Mouse (Mus musculus) right cerebral cortex, postnatal 4 days (tissue): Measurements from ENCODE around the gene Heg1.

ENCODE experiments used
- DNase-seq: peaks from one replicate; pipeline ENCODE4 v3.0.0-alpha.2; 2022

The Heg1 gene

GRCm38 (mm10) chr16:33684162-33684702 is at the start of gene Heg1:
Gene Heg1 (plus strand): TSS chr16:33684370.
- DNase-seq, result peak; percentile 61

GRCm38 (mm10) chr16:33635836-33636595 is 48.2 kb upstream of the Heg1 start:
- no peak for DNase-seq

- no peak for DNase-seq
These were observed 42.4 kb upstream of the Heg1 start for GRCm38 (mm10) chr16:33641779-33642178.

- DNase-seq, result no peak
These were observed 31.1 kb upstream of the Heg1 start for GRCm38 (mm10) chr16:33653116-33653515.

GRCm38 (mm10) chr16:33655443-33655842 is 28.7 kb upstream of the Heg1 start:
- DNase-seq, result no peak

GRCm38 (mm10) chr16:33657191-33657590 is 27.0 kb upstream of the Heg1 start:
- no peak for DNase-seq

GRCm38 (mm10) chr16:33658121-33658520 is 26.0 kb upstream of the Heg1 start:
- no peak for DNase-seq

GRCm38 (mm10) chr16:33659521-33659920 is 24.6 kb upstream of the Heg1 start:
- DNase-seq, result no peak

- DNase-seq, result no peak
These were observed 24.0 kb upstream of the Heg1 start for GRCm38 (mm10) chr16:33660125-33660524.

- no peak for DNase-seq
These were observed 21.3 kb upstream of the Heg1 start for GRCm38 (mm10) chr16:33662841-33663240.

GRCm38 (mm10) chr16:33666226-33666625 is 17.9 kb upstream of the Heg1 start:
- DNase-seq, result no peak

- no peak for DNase-seq
These were observed 17.1 kb upstream of the Heg1 start for GRCm38 (mm10) chr16:33666985-33667538.

GRCm38 (mm10) chr16:33668448-33668847 is 15.7 kb upstream of the Heg1 start:
- DNase-seq, result no peak

GRCm38 (mm10) chr16:33669072-33669471 is 15.1 kb upstream of the Heg1 start:
- DNase-seq, result no peak

- no peak for DNase-seq
These were observed 13.8 kb upstream of the Heg1 start for GRCm38 (mm10) chr16:33670340-33670739.

GRCm38 (mm10) chr16:33670933-33671332 is 13.2 kb upstream of the Heg1 start:
- no peak for DNase-seq

GRCm38 (mm10) chr16:33672188-33672587 is 12.0 kb upstream of the Heg1 start:
- no peak for DNase-seq

GRCm38 (mm10) chr16:33672643-33673042 is 11.5 kb upstream of the Heg1 start:
- no peak for DNase-seq

GRCm38 (mm10) chr16:33673530-33674109 is 10.6 kb upstream of the Heg1 start:
- DNase-seq, result no peak

GRCm38 (mm10) chr16:33675151-33675847 is 8.9 kb upstream of the Heg1 start:
- DNase-seq, result no peak

GRCm38 (mm10) chr16:33675848-33676184 is 8.4 kb upstream of the Heg1 start:
- DNase-seq, result no peak

- no peak for DNase-seq
These were observed 7.5 kb upstream of the Heg1 start for GRCm38 (mm10) chr16:33676347-33677312.
